Mouse (Mus musculus): ENCODE measurements around the gene Etnppl.

GRCm38 (mm10) chr3:130649569-130649968, 32.3 kb downstream of the Etnppl start:
- no peak for TF ChIP-seq SRF (IDR thresholded peaks at IDR 0.05; ENCODE audit: control insufficient read depth, insufficient read length, low read depth)
- TF ChIP-seq CEBPB (IDR thresholded peaks at IDR 0.05; ENCODE audit: insufficient read depth, poor library complexity, severe bottlenecking), result no peak
- no peak for TF ChIP-seq USF1 (IDR thresholded peaks at IDR 0.05; ENCODE audit: low read depth)

Data from myocyte (in vitro differentiated cells).